Mouse (Mus musculus) midbrain, postnatal 0 days (tissue): ENCODE measurements around the gene Pmel. TPM values are rescaled to one million over a fixed set of nuclear protein-coding genes. Genes with fewer than 3 reads are reported as not detected.

Experiments used
- ATAC-seq: fragments of 200-750 bp; cut with Nextera tagmentation; 2 replicates; pipeline ENCODE4 v1.8.0; 2017; ENCODE audit warnings: moderate number of reproducible peaks, mild to moderate bottlenecking, moderate TSS enrichment, moderate library complexity; ENCODE audit not compliant: low FRiP score
- DNase-seq: peaks from one replicate; pipeline ENCODE4 v3.0.0-alpha.2; 2015; ENCODE audit warnings: low spot score
- H3K27ac ChIP-seq: fragments of 300-500 bp; sonication (generic); 2 replicates; pipeline ENCODE4 v1.5.1; 2014; ENCODE audit warnings: low read depth, mild to moderate bottlenecking, low read length, mixed read lengths
- H3K27me3 ChIP-seq: fragments of 300-500 bp; sonication (generic); 2 replicates; pipeline ENCODE4 v1.6.1; 2014; ENCODE audit warnings: low read length, control low read depth, mixed read lengths; ENCODE audit not compliant: insufficient read depth
- H3K36me3 ChIP-seq: fragments of 300-500 bp; sonication (generic); 2 replicates; pipeline ENCODE4 v1.6.1; 2014; ENCODE audit warnings: low read length, control low read depth, mixed read lengths; ENCODE audit not compliant: insufficient read depth
- H3K4me1 ChIP-seq: fragments of 300-500 bp; sonication (generic); 2 replicates; pipeline ENCODE4 v1.6.1; 2014; ENCODE audit warnings: mild to moderate bottlenecking, control low read depth, antibody characterized with exemption, low read length, mixed read lengths; ENCODE audit not compliant: insufficient read depth
- H3K4me2 ChIP-seq: fragments of 300-500 bp; sonication (generic); 2 replicates; pipeline ENCODE4 v1.6.1; 2014; ENCODE audit warnings: low read depth, mild to moderate bottlenecking, low read length, mixed read lengths; ENCODE audit not compliant: poor library complexity, severe bottlenecking
- H3K4me3 ChIP-seq: fragments of 300-500 bp; sonication (generic); 2 replicates; pipeline ENCODE4 v1.5.1; 2014; ENCODE audit warnings: low read depth, mild to moderate bottlenecking, low read length, moderate library complexity
- H3K9ac ChIP-seq: fragments of 300-500 bp; sonication (generic); replicated peaks from 2 replicates; pipeline ENCODE4 v1.6.1; 2014; ENCODE audit warnings: mild to moderate bottlenecking, low read length, moderate library complexity, mixed read lengths; ENCODE audit not compliant: poor library complexity, severe bottlenecking
- H3K9me3 ChIP-seq: fragments of 300-500 bp; sonication (generic); 2 replicates; pipeline ENCODE4 v1.6.1; 2016; ENCODE audit warnings: low read length, control low read depth
- CTCF ChIP-seq: IDR thresholded peaks from 2 replicates; pipeline ENCODE4 v1.5.1; 2016; ENCODE audit warnings: antibody characterized with exemption, mild to moderate bottlenecking
- WGBS: fragments of 180-500 bp; shearing (Covaris S2); extraction: QIAGEN DNeasy Blood & Tissue Kit; methylation state at CpG from one replicate; pipeline ENCODE4 v1.1.7; 2014; 5-methylcytosine and 5-hydroxymethylcytosine counted together
- polyA plus RNA-seq: library from polyadenylated mRNA; unstranded; fragments of >200 nt; fragmentation: Nextera tagmentation; extraction: Ambion mirVana; gene quantifications from 2 replicates; pipeline ENCODE4 v1.2.1, GENCODE M21; 2015
- total RNA-seq: library from RNA; depleted of rRNA; stranded (reverse); fragments of >200 nt; gene quantifications from 2 replicates; pipeline ENCODE4 v1.2.3, GENCODE M21; 2014

Pmel gene
- total and polyA plus RNA-seq, 2 experiments from 2014 or later = 1.0 to 3.4 TPM

GRCm38 (mm10) chr10:128663441-128664220 is 40.4 kb upstream of the Pmel start:
- 79% methylated on average over 5 of the region's 5 CpGs for WGBS
- no peaks in the 10 kb centered on the region for H3K9me3 ChIP-seq
- H3K4me1 ChIP-seq = 0 out of 2 replicates have a peak, but pooled peaks cover 2% of the 10 kb centered on the region
- TF ChIP-seq CTCF = no peak
- H3K36me3 ChIP-seq = 0 out of 2 replicates have a peak, but pooled peaks cover 3% of the 10 kb centered on the region
- no peak overlapping the region for H3K4me3 ChIP-seq
- H3K9ac ChIP-seq = no peak overlapping the region
- no peak for ATAC-seq
- H3K4me2 ChIP-seq = no peak overlapping the region
- H3K27me3 ChIP-seq = no peaks in the 10 kb centered on the region
- no peak for DNase-seq
- no peak overlapping the region for H3K27ac ChIP-seq

- H3K36me3 ChIP-seq = no peaks in the 10 kb centered on the region
- no peak for ATAC-seq
- no peaks in the 10 kb centered on the region for H3K9me3 ChIP-seq
- no peak overlapping the region for H3K9ac ChIP-seq
- no peaks in the 10 kb centered on the region for H3K27me3 ChIP-seq
- H3K4me3 ChIP-seq = no peak overlapping the region
- TF ChIP-seq CTCF = no peak
- 0 out of 2 replicates have a peak, but pooled peaks cover 2% of the 10 kb centered on the region for H3K4me1 ChIP-seq
- 74% methylated on average over 3 of the region's 3 CpGs for WGBS
- H3K27ac ChIP-seq = no peak overlapping the region
- H3K4me2 ChIP-seq = no peak overlapping the region
- no peak for DNase-seq
Observed at GRCm38 (mm10) chr10:128664808-128665207, 39.2 kb upstream of the Pmel start.

GRCm38 (mm10) chr10:128665307-128665706 is 38.7 kb upstream of the Pmel start:
- Histone ChIP-seq H3K27me3 (no peaks in the 10 kb centered on the region), H3K4me2 (no peak overlapping the region), H3K4me3 (no peak overlapping the region), H3K9ac (no peak overlapping the region), H3K36me3 (0 out of 2 replicates have a peak, but pooled peaks cover under 1% of the 10 kb centered on the region), H3K27ac (no peak overlapping the region), H3K4me1 (0 out of 2 replicates have a peak, but pooled peaks cover 2% of the 10 kb centered on the region), H3K9me3 (no peaks in the 10 kb centered on the region)
- ATAC-seq (no peak), DNase-seq (no peak)
- WGBS = 89% methylated on average over 3 of the region's 3 CpGs
- TF ChIP-seq CTCF = no peak

- Histone ChIP-seq H3K27ac (no peak overlapping the region), H3K36me3 (peaks cover 5% of the 10 kb centered on the region; the same call in 1 of the 2 replicates), H3K4me1 (0 out of 2 replicates have a peak, but pooled peaks cover 2% of the 10 kb centered on the region), H3K27me3 (no peaks in the 10 kb centered on the region), H3K4me2 (no peak overlapping the region), H3K9me3 (no peaks in the 10 kb centered on the region), H3K4me3 (no peak overlapping the region), H3K9ac (no peak overlapping the region)
- no peak for DNase-seq
- ATAC-seq = no peak
- TF ChIP-seq CTCF = no peak
- WGBS = 97% methylated on average over 2 of the region's 2 CpGs
Observed at GRCm38 (mm10) chr10:128665806-128666205, 38.2 kb upstream of the Pmel start.

GRCm38 (mm10) chr10:128668790-128669672 is 35.0 kb upstream of the Pmel start:
- H3K4me2 ChIP-seq = peak overlapping the region; percentile 83
- peak overlapping the region; percentile 77 for H3K27ac ChIP-seq
- H3K4me3 ChIP-seq = peak overlapping the region; percentile 81
- ATAC-seq (peak; percentile 65), DNase-seq (peak; percentile 74)
- TF ChIP-seq CTCF = no peak; the same call in 1 of the 2 replicates
- peaks cover 12% of the 10 kb centered on the region; the same call in 1 of the 2 replicates for H3K36me3 ChIP-seq
- under 1% methylated on average over 41 of the region's 42 CpGs for WGBS
- no peaks in the 10 kb centered on the region for H3K27me3 ChIP-seq
- H3K9me3 ChIP-seq = no peaks in the 10 kb centered on the region
- peaks cover 8% of the 10 kb centered on the region; the same call in 1 of the 2 replicates for H3K4me1 ChIP-seq
- H3K9ac ChIP-seq = peak overlapping the region; percentile 84
